Mouse (Mus musculus) thymus, postnatal 25 days (tissue): ENCODE results near the gene 4921509C19Rik.
"Not testable (repeated sequence)": the region's sequence is repeated elsewhere in the genome, so short reads cannot be mapped to it uniquely, and the experiment has no call there.

Experiments used
- DNase-seq: peaks from one replicate; pipeline ENCODE4 v3.0.0; 2022

Gene 4921509C19Rik

DNA sequence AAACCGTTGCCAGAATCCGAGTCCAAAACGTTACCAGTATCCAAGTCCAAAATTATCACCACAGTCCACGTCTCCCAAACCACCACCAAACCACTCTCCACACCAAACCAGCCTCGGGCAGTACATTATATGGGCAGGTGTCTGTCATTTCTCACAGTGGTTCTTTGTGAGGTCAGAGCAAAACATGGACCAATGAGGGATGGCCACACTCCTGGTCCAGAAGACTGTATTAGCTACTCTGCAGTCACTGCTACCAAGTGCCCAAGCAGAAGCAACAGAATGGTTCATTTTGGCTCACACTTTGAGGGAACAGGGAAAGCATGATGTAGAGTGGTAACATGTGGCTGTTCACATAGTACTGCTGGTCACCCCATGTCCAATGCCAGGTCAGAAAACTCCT is at the start of gene 4921509C19Rik:
Gene 4921509C19Rik (minus strand): TSS at position 101 of the 400 bp plus-strand sequence.
- not testable (repeated sequence) for DNase-seq

DNA sequence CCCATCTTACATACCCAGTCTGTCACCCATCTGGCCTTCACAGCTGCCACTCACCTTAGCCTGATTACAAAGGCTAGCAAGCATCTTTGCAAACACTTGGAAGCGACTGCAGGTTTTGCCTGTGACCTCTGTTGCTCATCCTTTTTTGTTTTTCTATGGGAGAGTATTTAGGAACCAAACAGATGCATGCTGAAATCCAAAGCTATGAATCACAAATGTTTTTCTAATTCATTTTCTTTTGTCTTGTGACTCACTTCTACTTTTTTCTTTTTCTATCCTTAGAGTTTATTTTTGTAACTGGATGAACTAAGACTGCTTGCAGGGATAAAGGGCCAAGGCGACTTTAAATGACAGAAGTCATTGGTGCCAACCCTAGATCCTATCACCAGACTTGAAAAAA is 49.6 kb upstream of the 4921509C19Rik start:
- DNase-seq: no peak

DNA sequence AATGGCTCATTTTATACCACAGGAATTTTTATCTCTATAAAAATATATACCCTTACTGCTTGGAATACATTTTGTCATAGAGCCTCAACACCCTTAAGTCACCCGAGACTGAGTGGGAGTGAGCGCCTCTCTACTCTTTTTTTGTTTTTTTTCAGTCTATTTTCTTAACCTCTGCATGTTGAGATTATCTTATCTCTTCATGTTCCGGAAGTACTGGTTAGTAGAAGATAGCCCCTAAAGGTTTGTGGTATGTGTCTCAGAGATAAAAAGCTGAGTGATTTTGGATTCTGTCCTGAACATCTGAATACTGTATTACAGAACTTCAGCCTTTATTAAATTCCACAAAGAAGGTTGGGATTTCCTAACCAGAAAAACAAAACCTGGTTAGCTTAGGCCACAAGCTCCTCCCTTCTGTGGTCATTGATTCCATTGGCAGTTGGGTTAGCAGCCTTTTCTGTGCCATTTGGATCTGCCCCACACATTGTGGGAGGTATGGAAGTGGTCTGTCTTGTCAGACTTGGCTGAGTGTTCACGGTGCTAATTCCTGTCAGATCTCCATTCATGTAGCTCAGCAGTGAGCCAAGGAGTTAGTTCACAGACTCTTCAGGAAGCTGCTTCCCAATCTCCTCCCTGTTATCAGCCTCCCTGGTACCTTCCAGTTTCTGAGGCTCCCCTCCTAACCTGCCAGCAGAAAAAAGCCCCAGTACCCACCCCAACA is 48.5 kb upstream of the 4921509C19Rik start:
- DNase-seq: no peak

DNA sequence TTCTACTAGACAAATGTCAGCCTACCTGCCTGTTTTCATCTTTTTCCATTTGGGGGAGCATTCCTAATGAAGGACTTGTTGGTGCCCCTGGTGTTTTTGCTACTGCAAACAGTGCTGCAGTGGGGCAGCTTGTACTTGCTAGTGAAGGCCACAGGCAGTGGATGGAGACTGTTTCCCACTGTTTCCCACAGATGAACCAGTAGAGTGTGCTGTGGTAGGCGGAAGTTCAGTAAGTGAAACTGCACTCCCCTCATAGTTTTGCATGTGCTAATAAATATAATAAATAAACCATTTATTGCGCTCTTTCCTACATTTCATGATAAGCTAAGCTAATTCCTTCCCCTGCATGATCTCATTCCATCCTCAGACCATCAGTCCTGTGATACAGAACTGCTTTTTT is 43.0 kb upstream of the 4921509C19Rik start:
- DNase-seq: no peak

DNA sequence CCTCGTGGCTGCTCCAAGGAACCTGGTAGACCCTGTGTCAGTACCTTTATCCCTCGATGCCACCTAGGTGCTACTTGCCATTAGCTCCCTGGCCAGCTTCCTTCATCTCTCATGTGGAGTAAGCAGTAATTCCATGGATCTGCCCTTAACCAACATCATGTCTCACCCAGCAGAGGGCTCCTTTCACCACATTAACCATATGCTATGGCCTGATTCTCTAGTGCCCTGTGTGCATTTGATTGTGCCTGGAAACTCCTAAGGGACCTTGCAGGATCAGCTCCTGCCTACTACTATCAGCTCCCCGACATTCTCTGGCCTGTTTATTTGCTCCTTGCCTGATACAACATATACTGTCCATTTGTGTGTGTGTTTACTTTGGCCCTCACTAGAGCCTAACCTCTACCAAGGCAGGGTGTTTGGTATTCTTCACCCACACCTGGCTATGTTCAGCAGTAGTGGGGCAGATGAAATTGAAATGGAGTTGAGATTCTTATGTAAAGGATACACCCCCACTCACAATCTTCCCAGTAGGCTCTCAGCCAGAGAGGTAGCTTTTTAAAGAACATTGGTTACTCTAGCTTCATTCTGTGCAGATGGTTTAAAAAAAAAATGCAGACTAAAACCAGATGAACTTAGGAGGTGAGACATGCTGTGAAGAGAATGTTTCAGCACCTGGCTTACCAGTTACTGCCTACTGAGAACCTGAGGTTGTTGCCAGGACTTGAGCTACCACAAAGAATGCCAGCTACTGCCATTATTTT is 37.8 kb upstream of the 4921509C19Rik start:
- no peak for DNase-seq

DNA sequence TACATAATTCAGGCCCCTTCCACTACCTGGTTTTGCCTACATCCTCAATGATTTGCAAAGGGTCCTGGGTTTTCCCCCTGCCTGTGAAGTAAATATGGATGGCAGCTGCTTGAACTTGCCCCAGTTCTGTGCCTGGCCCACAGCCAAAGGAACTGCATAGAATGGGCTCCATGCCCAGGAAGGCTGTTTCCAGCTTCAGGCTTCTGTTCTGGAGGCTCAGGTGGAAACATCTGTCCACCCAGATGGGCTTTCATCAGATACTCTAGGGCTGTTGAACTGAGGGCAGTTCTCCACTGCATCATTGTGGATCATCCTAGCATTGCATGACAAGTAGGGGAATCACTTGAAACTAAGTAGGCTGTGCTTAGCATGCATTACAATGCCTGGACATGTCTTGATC is 36.2 kb upstream of the 4921509C19Rik start:
- DNase-seq: no peak

DNA sequence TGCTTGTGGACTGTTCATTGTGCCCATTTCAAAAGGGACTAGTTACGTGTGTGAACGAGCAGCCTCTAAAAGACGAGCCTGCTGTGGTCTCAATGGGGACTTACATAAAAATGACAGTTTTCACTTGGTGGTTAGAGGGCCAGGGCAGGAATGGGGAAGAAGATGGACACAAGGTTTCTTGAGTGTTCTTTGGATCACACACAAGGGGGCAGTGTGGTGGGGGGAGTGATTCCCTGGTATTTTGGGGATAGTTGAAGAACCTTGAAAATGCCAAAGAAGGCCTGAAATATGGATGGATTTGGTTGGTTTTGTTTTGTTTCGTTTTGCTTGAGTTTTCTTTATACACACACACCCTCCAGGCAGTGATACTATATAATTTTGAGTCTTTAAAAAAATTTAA is 28.3 kb upstream of the 4921509C19Rik start:
- DNase-seq: no peak

DNA sequence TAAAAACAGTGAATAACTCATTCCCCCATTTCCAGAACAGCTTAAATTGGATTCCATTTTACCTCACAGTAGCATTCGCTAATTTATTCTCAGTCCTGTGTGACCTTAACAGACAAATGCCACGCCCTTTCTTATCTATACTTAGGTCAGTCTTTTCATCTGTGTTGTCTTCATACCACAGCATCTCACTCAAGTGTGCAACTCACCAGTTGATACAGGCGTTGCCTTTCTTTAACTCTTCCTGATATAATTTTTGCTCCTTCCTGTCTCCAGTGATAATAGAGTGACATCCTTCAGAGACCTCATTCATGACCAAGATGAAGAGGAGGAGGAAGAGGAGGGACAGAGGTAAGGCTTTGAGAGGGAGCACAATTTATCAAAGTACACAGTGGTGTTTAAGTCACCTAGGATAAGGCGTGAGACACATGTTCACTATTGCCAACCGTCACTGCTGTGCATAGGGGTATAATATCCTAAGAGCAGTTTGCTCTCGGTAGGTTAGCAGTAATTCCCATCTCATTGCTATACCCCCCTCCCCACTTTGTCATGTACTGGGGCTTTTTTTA is 24.6 kb upstream of the 4921509C19Rik start:
- DNase-seq: no peak

DNA sequence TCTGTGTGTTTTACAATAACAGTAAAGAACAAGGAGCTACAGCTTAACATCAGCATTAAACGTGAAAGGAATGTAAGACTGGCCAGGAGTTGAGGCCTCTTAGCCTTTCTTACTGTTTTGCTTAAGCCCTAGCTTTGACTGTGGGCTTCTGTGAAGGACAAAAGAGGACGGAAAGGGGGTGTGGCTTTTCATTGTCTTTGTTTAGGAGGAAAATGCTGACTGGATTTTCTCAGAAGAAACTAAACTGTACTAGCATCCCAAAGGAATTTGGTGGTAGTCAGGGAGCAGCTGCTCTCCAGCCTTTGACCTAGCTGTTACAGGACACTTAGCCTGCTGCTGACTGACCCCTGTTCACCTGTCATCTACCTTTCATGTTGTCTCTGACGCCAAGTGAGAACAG is 22.4 kb upstream of the 4921509C19Rik start:
- no peak for DNase-seq

DNA sequence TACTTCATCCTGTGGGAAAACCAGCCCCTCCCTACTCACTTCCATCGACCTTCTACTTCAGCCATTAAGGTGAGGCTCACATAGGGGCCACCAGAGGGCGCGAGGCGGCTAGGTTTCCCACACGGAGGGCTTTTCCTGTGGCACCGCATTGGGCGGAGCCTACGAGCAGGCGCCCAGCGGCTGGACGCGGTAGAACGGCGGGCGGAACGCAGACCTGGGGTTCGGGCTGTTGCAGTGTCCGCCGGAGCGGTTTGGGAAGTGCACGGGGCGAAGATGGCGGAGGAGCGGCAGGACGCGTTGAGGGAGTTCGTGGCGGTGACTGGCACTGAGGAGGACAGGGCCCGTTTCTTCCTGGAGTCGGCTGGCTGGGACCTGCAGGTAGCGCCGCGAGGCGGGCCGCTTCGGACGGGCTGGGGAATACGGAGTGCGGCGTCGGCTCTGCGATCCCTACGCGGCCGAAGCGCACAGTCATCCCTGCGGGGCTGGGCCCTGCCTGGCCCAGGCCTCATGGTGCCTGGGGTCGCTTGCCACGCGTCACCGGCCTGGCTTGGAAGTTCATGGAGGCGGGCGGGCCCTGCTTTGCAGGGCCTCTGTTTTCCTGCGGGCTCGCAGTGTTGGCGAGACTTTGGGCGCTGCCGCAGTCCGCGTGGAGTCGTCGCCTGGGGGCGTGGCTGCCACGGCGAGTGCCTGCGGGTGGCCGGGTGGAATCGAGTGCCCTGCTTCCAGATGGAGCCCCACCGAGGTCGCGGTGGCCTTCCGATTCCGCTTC is 18.3 kb upstream of the 4921509C19Rik start, which contains the start of gene Nsfl1c:
Gene Nsfl1c (plus strand): TSS at position 148 of the 769 bp plus-strand sequence.
- peak; percentile 95 for DNase-seq

DNA sequence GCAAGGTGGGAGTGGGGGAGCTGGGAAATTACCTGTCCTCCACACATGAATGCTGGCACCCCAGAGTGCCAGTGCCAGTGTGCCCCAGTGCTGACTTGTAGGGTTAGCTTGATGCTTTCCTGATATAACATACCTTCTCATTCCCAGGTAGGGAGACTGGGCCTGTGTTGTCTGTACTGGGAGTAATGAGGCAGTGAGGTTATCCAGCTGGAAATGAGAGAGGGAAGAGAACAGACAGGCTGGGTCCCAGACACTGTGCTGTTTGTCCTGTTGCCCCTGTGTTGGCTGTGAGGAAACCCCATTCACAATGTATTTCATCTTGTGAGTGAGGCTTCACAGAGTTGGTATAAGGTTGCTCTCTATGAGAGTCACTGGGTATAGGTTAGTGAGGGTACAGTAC is 10.5 kb upstream of the 4921509C19Rik start:
- DNase-seq: no peak

DNA sequence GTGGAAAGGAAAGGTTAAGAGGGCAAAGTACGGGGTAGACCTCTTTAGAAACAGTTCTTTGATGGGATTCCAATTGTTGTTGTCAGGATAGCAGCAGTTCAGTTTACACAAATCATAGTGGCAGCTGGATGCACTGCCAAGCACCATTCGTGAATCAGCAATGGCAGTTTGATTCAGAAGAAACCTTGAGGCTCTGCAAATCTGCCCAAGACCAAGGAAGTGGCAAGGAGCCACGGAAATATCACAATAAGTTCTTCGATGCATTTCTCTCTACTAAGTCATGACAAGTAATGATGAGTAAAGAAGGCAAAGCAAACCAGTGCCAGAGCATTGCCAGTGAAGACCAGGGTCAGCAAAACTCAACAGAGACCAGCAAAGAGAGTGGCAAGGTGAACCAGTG is 41.0 kb downstream of the 4921509C19Rik start:
- not testable (repeated sequence) for DNase-seq

DNA sequence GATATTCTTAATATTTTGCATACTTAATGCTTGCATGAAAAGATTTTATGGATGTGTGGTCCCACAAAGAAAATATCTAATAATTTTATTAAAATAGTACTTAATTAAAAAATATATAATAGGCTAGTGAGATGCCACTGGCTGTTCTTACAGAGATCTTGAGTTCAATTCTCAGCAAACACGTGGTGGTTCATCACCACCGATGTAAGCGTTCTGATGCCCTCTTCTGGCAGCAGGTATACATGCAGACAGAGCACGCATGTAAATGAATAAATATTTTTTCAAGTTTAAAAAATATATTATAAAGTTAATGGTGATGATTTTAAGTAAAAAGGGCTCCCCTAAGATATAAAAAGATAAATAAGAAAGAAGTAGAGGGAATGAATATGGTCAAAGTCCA is 41.8 kb downstream of the 4921509C19Rik start:
- not testable (repeated sequence) for DNase-seq
